8 mouse cellular contexts compared by ENCODE assay signal in genomic region chr10:80169070-80169469, GRCm38 (mm10). TPM values are rescaled to one million over a fixed set of nuclear protein-coding genes. Genes with fewer than 3 reads are reported as not detected.
DNase-seq lines count a peak whose midpoint lies in the region; ATAC-seq lines count a peak whose summit lies in the region.

No protein-coding gene starts in this region.

- peak overlapping the region; percentile 94 for H3K4me3 ChIP-seq in kidney, embryonic 16.5 days (ENCODE audit: low read length)
- H3K4me3 ChIP-seq in embryonic facial prominence, embryonic 15.5 days (replicated peaks) = peak overlapping the region; percentile 86
- peak overlapping the region; percentile 85 for H3K4me3 ChIP-seq in intestine, embryonic 16.5 days (ENCODE audit: low read length)
- peak overlapping the region; percentile 92 for H3K4me3 ChIP-seq in neural tube, embryonic 12.5 days

- H3K9me3 ChIP-seq in kidney, embryonic 16.5 days (ENCODE audit: low read length) = no peaks in the 10 kb centered on the region
- H3K9me3 ChIP-seq in embryonic facial prominence, embryonic 15.5 days (replicated peaks) = no peaks in the 10 kb centered on the region
- H3K9me3 ChIP-seq in intestine, embryonic 16.5 days (ENCODE audit: control insufficient read depth, low read length) = no peaks in the 10 kb centered on the region
- H3K9me3 ChIP-seq in neural tube, embryonic 12.5 days = no peaks in the 10 kb centered on the region

- H3K27ac ChIP-seq in kidney, embryonic 16.5 days (ENCODE audit: low read length) = peak overlapping the region; percentile 100
- H3K27ac ChIP-seq in embryonic facial prominence, embryonic 15.5 days (replicated peaks) = peak overlapping the region; percentile 100; the same call in 1 of the 2 replicates
- H3K27ac ChIP-seq in intestine, embryonic 16.5 days (ENCODE audit: low read length) = peak overlapping the region; percentile 100; the same call in 1 of the 2 replicates
- no peak overlapping the region for H3K27ac ChIP-seq in neural tube, embryonic 12.5 days

- peak overlapping the region; percentile 100 for H3K9ac ChIP-seq in kidney, embryonic 16.5 days (replicated peaks; ENCODE audit: low read length)
- H3K9ac ChIP-seq in embryonic facial prominence, embryonic 15.5 days = peak overlapping the region; percentile 50; the same call in 1 of the 2 replicates
- H3K9ac ChIP-seq in intestine, embryonic 16.5 days (ENCODE audit: low read depth, low read length) = peak overlapping the region; percentile 98
- peak overlapping the region; percentile 100 for H3K9ac ChIP-seq in neural tube, embryonic 12.5 days

- 45% methylated on average over 1 of the region's 1 CpGs for WGBS in kidney, embryonic 16.5 days
- WGBS in embryonic facial prominence, embryonic 15.5 days = 58% methylated on average over 1 of the region's 1 CpGs
- WGBS in intestine, embryonic 16.5 days = 58% methylated on average over 1 of the region's 1 CpGs
- WGBS in neural tube, embryonic 12.5 days = 84% methylated on average over 1 of the region's 1 CpGs

- H3K36me3 ChIP-seq in kidney, embryonic 16.5 days (ENCODE audit: insufficient read depth, low read length) = peaks cover 26% of the 10 kb centered on the region
- peaks cover 27% of the 10 kb centered on the region for H3K36me3 ChIP-seq in embryonic facial prominence, embryonic 15.5 days
- H3K36me3 ChIP-seq in intestine, embryonic 16.5 days (ENCODE audit: control insufficient read depth, insufficient read depth, low read length) = peaks cover 20% of the 10 kb centered on the region
- H3K36me3 ChIP-seq in neural tube, embryonic 12.5 days = peaks cover 33% of the 10 kb centered on the region

- no peak for ATAC-seq in kidney, embryonic 16.5 days (ENCODE audit: low FRiP score, low TSS enrichment)
- ATAC-seq in embryonic facial prominence, embryonic 15.5 days (ENCODE audit: insufficient number of reproducible peaks, low FRiP score, low TSS enrichment, low read depth) = no peak
- ATAC-seq in intestine, embryonic 16.5 days = no peak
- ATAC-seq in neural tube, embryonic 12.5 days (ENCODE audit: low FRiP score, low read depth) = no peak

- H3K4me2 ChIP-seq in kidney, embryonic 16.5 days (replicated peaks; ENCODE audit: low read depth, low read length) = peak overlapping the region; percentile 69
- H3K4me2 ChIP-seq in embryonic facial prominence, embryonic 15.5 days (replicated peaks) = peak overlapping the region; percentile 76
- peak overlapping the region; percentile 77 for H3K4me2 ChIP-seq in intestine, embryonic 16.5 days (ENCODE audit: low read depth, low read length)
- H3K4me2 ChIP-seq in neural tube, embryonic 12.5 days (replicated peaks) = peak overlapping the region; percentile 62

- H3K27me3 ChIP-seq in kidney, embryonic 16.5 days (ENCODE audit: insufficient read depth, low read length) = no peaks in the 10 kb centered on the region
- no peaks in the 10 kb centered on the region for H3K27me3 ChIP-seq in embryonic facial prominence, embryonic 15.5 days
- H3K27me3 ChIP-seq in intestine, embryonic 16.5 days (replicated peaks; ENCODE audit: control insufficient read depth, insufficient read depth, low read length) = no peaks in the 10 kb centered on the region
- no peaks in the 10 kb centered on the region for H3K27me3 ChIP-seq in neural tube, embryonic 12.5 days (replicated peaks)

- H3K4me1 ChIP-seq in kidney, embryonic 16.5 days (ENCODE audit: insufficient read depth, low read length) = peaks cover 60% of the 10 kb centered on the region
- H3K4me1 ChIP-seq in embryonic facial prominence, embryonic 15.5 days = peaks cover 63% of the 10 kb centered on the region
- peaks cover 46% of the 10 kb centered on the region for H3K4me1 ChIP-seq in intestine, embryonic 16.5 days (ENCODE audit: control insufficient read depth, insufficient read depth, low read length)
- peaks cover 61% of the 10 kb centered on the region for H3K4me1 ChIP-seq in neural tube, embryonic 12.5 days

- DNase-seq in kidney, postnatal 36 days = no peak
- DNase-seq in adrenal gland, postnatal 10 days = no peak
- no peak for DNase-seq in ovary, postnatal 14 days (ENCODE audit: low spot score)
- no peak for DNase-seq in cerebellum, postnatal 14 days

RNA-seq across cellular contexts. Expression of gene Cirbp, which starts 3.3 kb away (rescaled TPM):
- 96.2 and 101 TPM in 2 replicates for polyA plus RNA-seq in kidney, embryonic 16.5 days (2015; fragmentation: Nextera tagmentation; extraction: Ambion mirVana)
- 102 and 116 TPM in 2 replicates for polyA plus RNA-seq in embryonic facial prominence, embryonic 15.5 days (2015; fragmentation: Nextera tagmentation; extraction: Ambion mirVana)
- 53.2 and 62.6 TPM in 2 replicates for polyA plus RNA-seq in intestine, embryonic 16.5 days (2015; fragmentation: Nextera tagmentation; extraction: Ambion mirVana)
- polyA plus RNA-seq in neural tube, embryonic 12.5 days (2016; fragmentation: Nextera tagmentation; extraction: Ambion mirVana) = 262 and 273 TPM in 2 replicates
- total RNA-seq in adrenal gland, postnatal 10 days (2021) = 100 to 1,000 TPM; 102 to 168 TPM

RNA-seq across cellular contexts. Expression of gene 1600002K03Rik, which starts 3.7 kb away (rescaled TPM):
- 15.2 and 15.3 TPM in 2 replicates for polyA plus RNA-seq in kidney, embryonic 16.5 days (2015; fragmentation: Nextera tagmentation; extraction: Ambion mirVana)
- 12.0 and 13.6 TPM in 2 replicates for polyA plus RNA-seq in embryonic facial prominence, embryonic 15.5 days (2015; fragmentation: Nextera tagmentation; extraction: Ambion mirVana)
- 23.6 TPM in 2 replicates for polyA plus RNA-seq in intestine, embryonic 16.5 days (2015; fragmentation: Nextera tagmentation; extraction: Ambion mirVana)
- polyA plus RNA-seq in neural tube, embryonic 12.5 days (2016; fragmentation: Nextera tagmentation; extraction: Ambion mirVana) = 14.9 and 15.7 TPM in 2 replicates
- total RNA-seq in adrenal gland, postnatal 10 days (2021) = 1 to 10 TPM; 6.4 to 7.7 TPM

RNA-seq across cellular contexts. Expression of gene Efna2, which starts 10.2 kb away (rescaled TPM):
- polyA plus RNA-seq in kidney, embryonic 16.5 days (2015; fragmentation: Nextera tagmentation; extraction: Ambion mirVana) = 11.0 and 11.8 TPM in 2 replicates
- polyA plus RNA-seq in embryonic facial prominence, embryonic 15.5 days (2015; fragmentation: Nextera tagmentation; extraction: Ambion mirVana) = 30.9 and 31.8 TPM in 2 replicates
- polyA plus RNA-seq in intestine, embryonic 16.5 days (2015; fragmentation: Nextera tagmentation; extraction: Ambion mirVana) = 7.4 and 8.1 TPM in 2 replicates
- polyA plus RNA-seq in neural tube, embryonic 12.5 days (2016; fragmentation: Nextera tagmentation; extraction: Ambion mirVana) = 47.9 and 48.0 TPM in 2 replicates
- total RNA-seq in adrenal gland, postnatal 10 days (2021) = 1 to 10 TPM; 3.3 to 4.5 TPM

RNA-seq across cellular contexts. Expression of gene Midn, which starts 21.0 kb away (rescaled TPM):
- 15.9 and 16.8 TPM in 2 replicates for polyA plus RNA-seq in kidney, embryonic 16.5 days (2015; fragmentation: Nextera tagmentation; extraction: Ambion mirVana)
- polyA plus RNA-seq in embryonic facial prominence, embryonic 15.5 days (2015; fragmentation: Nextera tagmentation; extraction: Ambion mirVana) = 18.3 and 20.4 TPM in 2 replicates
- 8.8 and 10.3 TPM in 2 replicates for polyA plus RNA-seq in intestine, embryonic 16.5 days (2015; fragmentation: Nextera tagmentation; extraction: Ambion mirVana)
- polyA plus RNA-seq in neural tube, embryonic 12.5 days (2016; fragmentation: Nextera tagmentation; extraction: Ambion mirVana) = 40.8 and 45.1 TPM in 2 replicates
- total RNA-seq in adrenal gland, postnatal 10 days (2021) = 100 to 1,000 TPM; 106 to 127 TPM

RNA-seq across cellular contexts. Expression of gene Cbarp, which starts 28.4 kb away (rescaled TPM):
- polyA plus RNA-seq in kidney, embryonic 16.5 days (2015; fragmentation: Nextera tagmentation; extraction: Ambion mirVana) = 6.4 and 7.3 TPM in 2 replicates
- 9.3 and 10.9 TPM in 2 replicates for polyA plus RNA-seq in embryonic facial prominence, embryonic 15.5 days (2015; fragmentation: Nextera tagmentation; extraction: Ambion mirVana)
- polyA plus RNA-seq in intestine, embryonic 16.5 days (2015; fragmentation: Nextera tagmentation; extraction: Ambion mirVana) = 5.1 TPM in 2 replicates
- 26.5 and 27.3 TPM in 2 replicates for polyA plus RNA-seq in neural tube, embryonic 12.5 days (2016; fragmentation: Nextera tagmentation; extraction: Ambion mirVana)
- total RNA-seq in adrenal gland, postnatal 10 days (2021) = 10 to 100 TPM; 41.6 to 65.6 TPM

Comparison
In these comparisons a context has a peak if more than half of its experiments do, and no peak if none do; other contexts are left out.
1. H3K9ac ChIP-seq: peak in every context shown above with its lines; median percentile 100 in kidney, embryonic 16.5 days; 100 in neural tube, embryonic 12.5 days; 98 in intestine, embryonic 16.5 days; 50 in embryonic facial prominence, embryonic 15.5 days.